Comparison of ENCODE assay signal across 8 mouse cellular contexts in genomic region chr7:90409934-90410333, GRCm38 (mm10). TPM values are rescaled to one million over a fixed set of nuclear protein-coding genes. Genes with fewer than 3 reads are reported as not detected.
DNase-seq lines count a peak whose midpoint lies in the region; ATAC-seq lines count a peak whose summit lies in the region.

No protein-coding gene starts in this region.

- intact Hi-C loops in heart, postnatal 14 days (cut with DNase I), result loop anchor here (1.0 to 2.0 kb wide), 2 partner anchors 10 to 129 kb away; no protein-coding TSS in a partner anchor
- intact Hi-C loops in left cerebral cortex, postnatal 4 days (cut with DNase I), result loop anchor here (10.0 kb wide), 1 partner anchor 395 kb away; no protein-coding TSS in a partner anchor

- DNase-seq in layer of hippocampus, adult 18-20 months (ENCODE audit: low spot score in 2 of 2), result peak; percentile 44 to 67
- no peak for DNase-seq in layer of hippocampus, adult 9-10 months (ENCODE audit: low spot score)
- peak; percentile 88 for DNase-seq in NIH3T3 (ENCODE audit: low read depth)
- peak; percentile 66 for DNase-seq in cerebellum, adult 8-10 months
- DNase-seq in heart, postnatal 14 days, result peak; percentile 68 to 80
- DNase-seq in left cerebral cortex, postnatal 4 days, result peak; percentile 55
- peak; percentile 33 to 59 for DNase-seq in urinary bladder, postnatal 36 days (ENCODE audit: low spot score in 2 of 2)

- ATAC-seq in neutrophil, adult 5-6 weeks (ENCODE audit: extremely low read depth, insufficient number of reproducible peaks, low FRiP score, poor library complexity, severe bottlenecking), result 0 out of 2 replicates have a peak, but pooled peaks have one; percentile 56

RNA-seq across cellular contexts. Expression of gene Ccdc89, which starts 16.4 kb away (rescaled TPM):
- under 1 TPM; 0.86 to 0.97 TPM for total RNA-seq in layer of hippocampus, adult 18-20 months (2021)
- total RNA-seq in heart, postnatal 14 days (2021), result under 1 TPM in 1 of 2 experiments, not detected in 1; 0.29 TPM
- total RNA-seq in left cerebral cortex, postnatal 4 days (2021), result under 1 TPM; 0.54 to 0.77 TPM
- total RNA-seq in neutrophil, adult 5-6 weeks (2017), result not detected in 2 replicates

RNA-seq across cellular contexts. Expression of gene Crebzf, which starts 32.6 kb away (rescaled TPM):
- total RNA-seq in layer of hippocampus, adult 18-20 months (2021), result 10 to 100 TPM; 77.1 to 82.3 TPM
- total RNA-seq in heart, postnatal 14 days (2021), result 10 to 100 TPM; 26.1 to 27.9 TPM
- 10 to 100 TPM; 81.0 to 85.7 TPM for total RNA-seq in left cerebral cortex, postnatal 4 days (2021)
- 128 and 129 TPM in 2 replicates for total RNA-seq in neutrophil, adult 5-6 weeks (2017)

RNA-seq across cellular contexts. Expression of gene Tmem126a, which starts 47.1 kb away (rescaled TPM):
- total RNA-seq in layer of hippocampus, adult 18-20 months (2021), result 10 to 100 TPM; 39.6 to 41.0 TPM
- 100 to 1,000 TPM in 1 of 2 experiments, 10 to 100 TPM in 1; 96.8 to 111 TPM for total RNA-seq in heart, postnatal 14 days (2021)
- total RNA-seq in left cerebral cortex, postnatal 4 days (2021), result 10 to 100 TPM; 43.1 to 45.4 TPM
- total RNA-seq in neutrophil, adult 5-6 weeks (2017), result 13.7 and 15.2 TPM in 2 replicates
